Mouse (Mus musculus): ENCODE measurements around the gene Ift81.

DNA sequence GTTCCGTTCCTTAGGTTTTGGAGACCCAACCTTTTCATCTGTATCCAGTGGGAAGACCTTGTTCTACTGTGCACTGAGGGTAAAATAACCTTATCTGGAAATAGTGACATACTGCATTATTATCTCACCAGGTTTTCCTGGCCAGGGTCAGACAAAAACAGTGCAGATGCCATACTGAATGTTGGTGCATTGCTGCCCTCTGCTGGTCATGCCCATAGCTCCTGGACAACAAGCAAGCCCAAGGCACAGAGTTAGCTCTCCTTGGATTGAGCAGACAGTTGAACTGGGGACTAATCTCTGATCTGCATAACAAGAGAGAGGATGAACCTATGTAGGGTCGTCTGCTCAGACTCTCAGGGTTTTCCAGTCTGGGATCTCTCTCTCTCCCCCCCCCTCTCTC is 12.9 kb upstream of the Ift81 start:
- TF ChIP-seq ZNF384 (IDR thresholded peaks at IDR 0.05; ENCODE audit: low read depth, low read length) (no peak), MAFK (IDR thresholded peaks at IDR 0.05; ENCODE audit: insufficient read depth, low read depth, low read length) (no peak), HCFC1 (IDR thresholded peaks at IDR 0.05; ENCODE audit: borderline replicate concordance, insufficient read depth, low read length) (no peak), ZC3H11A (IDR thresholded peaks at IDR 0.05; ENCODE audit: borderline replicate concordance, low read depth, low read length) (peak; percentile 95), CHD2 (IDR thresholded peaks at IDR 0.05; ENCODE audit: low read depth, low read length) (no peak)
